Mouse (Mus musculus) olfactory bulb, adult 2 months (tissue): ENCODE results near the gene Shroom3.

Experiments
- CTCF ChIP-seq: fragments of 200-500 bp; IDR thresholded peaks from 2 replicates; pipeline ENCODE4 v1.5.1; 2012; ENCODE audit warnings: low read depth, mild to moderate bottlenecking, low read length, moderate library complexity; ENCODE audit not compliant: insufficient read depth
- POLR2A ChIP-seq: fragments of 200-500 bp; IDR thresholded peaks from 2 replicates; pipeline ENCODE4 v1.6.1; 2012; ENCODE audit warnings: mild to moderate bottlenecking, low read depth, low read length, moderate library complexity; ENCODE audit not compliant: insufficient read depth

- TF ChIP-seq CTCF = no peak
- TF ChIP-seq POLR2A = no peak
Measured at GRCm38 (mm10) chr5:92897766-92898745, 214.8 kb downstream of the Shroom3 start.
